ENCODE assay signal across 8 mouse cellular contexts in genomic region chr9:57708720-57709274, GRCm38 (mm10). TPM values are rescaled to one million over a fixed set of nuclear protein-coding genes. Genes with fewer than 3 reads are reported as not detected.
A peak's percentile ranks its signal among the peaks of the same experiment; 100 is the strongest.
DNase-seq lines count a peak whose midpoint lies in the region; ATAC-seq and TF ChIP-seq lines count a peak whose summit lies in the region.

No protein-coding gene starts in this region.

- no peaks in the 10 kb centered on the region for H3K9me3 ChIP-seq in heart, embryonic 10.5 days
- no peaks in the 10 kb centered on the region for H3K9me3 ChIP-seq in liver, postnatal 0 days (ENCODE audit: low read length)
- H3K9me3 ChIP-seq in neural tube, embryonic 15.5 days (replicated peaks), result no peaks in the 10 kb centered on the region

- no peak for TF ChIP-seq POLR2A in cortical plate, adult 2 months (IDR thresholded peaks at IDR 0.05; ENCODE audit: extremely low read depth, insufficient read depth, low read length)

- H3ac ChIP-seq in C2C12 (ENCODE audit: control insufficient read depth, insufficient read length, low read depth), result peak overlapping the region; percentile 85

- 2% methylated on average over 39 of the region's 39 CpGs for WGBS in heart, embryonic 10.5 days
- 2% methylated on average over 31 of the region's 39 CpGs for WGBS in liver, postnatal 0 days (ENCODE audit: insufficient replicate concordance)
- 5% methylated on average over 31 of the region's 39 CpGs for WGBS in neural tube, embryonic 15.5 days

- no peak for TF ChIP-seq CTCF in C2C12 (IDR thresholded peaks at IDR 0.05; ENCODE audit: control insufficient read depth, insufficient read depth, insufficient read length)
- TF ChIP-seq CTCF in cortical plate, adult 2 months (IDR thresholded peaks at IDR 0.05; ENCODE audit: extremely low read depth, insufficient read depth, low read length), result no peak
- no peak for TF ChIP-seq CTCF in liver, postnatal 0 days (IDR thresholded peaks at IDR 0.05; ENCODE audit: low read depth)

- H3K36me3 ChIP-seq in C2C12 (ENCODE audit: control insufficient read depth, insufficient read depth), result peaks cover 10% of the 10 kb centered on the region
- peaks cover 15% of the 10 kb centered on the region for H3K36me3 ChIP-seq in heart, embryonic 10.5 days
- peaks cover 6% of the 10 kb centered on the region for H3K36me3 ChIP-seq in liver, postnatal 0 days (replicated peaks; ENCODE audit: insufficient read depth, low read length)
- peaks cover 6% of the 10 kb centered on the region for H3K36me3 ChIP-seq in neural tube, embryonic 15.5 days

- TF ChIP-seq EP300 in liver, postnatal 0 days (IDR thresholded peaks at IDR 0.05; ENCODE audit: low read depth), result no peak

- H3K79me2 ChIP-seq in C2C12 (ENCODE audit: control insufficient read depth, insufficient read depth), result peaks cover 49% of the 10 kb centered on the region

- ATAC-seq in liver, postnatal 0 days, result peak; percentile 83
- peak; percentile 83 for ATAC-seq in neural tube, embryonic 15.5 days (ENCODE audit: low FRiP score)
- ATAC-seq in monocyte, adult 5-6 weeks (replicated peaks; ENCODE audit: insufficient number of reproducible peaks, low FRiP score, low TSS enrichment, poor library complexity, severe bottlenecking), result no peak

- peak overlapping the region; percentile 82 for H3K4me3 ChIP-seq in C2C12 (ENCODE audit: insufficient read depth, poor library complexity, severe bottlenecking)
- peak overlapping the region; percentile 59 for H3K4me3 ChIP-seq in cortical plate, adult 2 months (ENCODE audit: insufficient read depth, low read length)
- peak overlapping the region; percentile 99 for H3K4me3 ChIP-seq in heart, embryonic 10.5 days
- H3K4me3 ChIP-seq in liver, postnatal 0 days (ENCODE audit: low read depth, low read length), result peak overlapping the region; percentile 97
- peak overlapping the region; percentile 96 for H3K4me3 ChIP-seq in neural tube, embryonic 15.5 days (replicated peaks)

- H3K27ac ChIP-seq in cortical plate, adult 2 months (ENCODE audit: insufficient read depth, low read length), result peak overlapping the region; percentile 83
- peak overlapping the region; percentile 98 for H3K27ac ChIP-seq in heart, embryonic 10.5 days
- peak overlapping the region; percentile 97 for H3K27ac ChIP-seq in liver, postnatal 0 days (ENCODE audit: low read depth)
- H3K27ac ChIP-seq in neural tube, embryonic 15.5 days (replicated peaks), result peak overlapping the region; percentile 88

- DNase-seq in MEL-GATA-1-ER (ENCODE audit: extremely low read depth, low read depth), result peak; percentile 50
- no peak for DNase-seq in heart, embryonic 10.5 days (ENCODE audit: low spot score)
- DNase-seq in layer of hippocampus, adult 18-20 months (ENCODE audit: low spot score in 2 of 2), result peak; percentile 14 to 71
- DNase-seq in liver, postnatal 0 days, result peak; percentile 72

- peaks cover 5% of the 10 kb centered on the region; the same call in 1 of the 2 replicates for H3K4me1 ChIP-seq in cortical plate, adult 2 months (ENCODE audit: control insufficient read depth, insufficient read depth, low read length)
- peaks cover 11% of the 10 kb centered on the region; the same call in 1 of the 2 replicates for H3K4me1 ChIP-seq in heart, embryonic 10.5 days
- H3K4me1 ChIP-seq in liver, postnatal 0 days (ENCODE audit: insufficient read depth), result peaks cover 3% of the 10 kb centered on the region; the same call in 1 of the 2 replicates
- peaks cover 28% of the 10 kb centered on the region for H3K4me1 ChIP-seq in neural tube, embryonic 15.5 days

- no peaks in the 10 kb centered on the region for H3K27me3 ChIP-seq in C2C12 (ENCODE audit: control insufficient read depth, insufficient read depth, insufficient read length)
- no peaks in the 10 kb centered on the region for H3K27me3 ChIP-seq in heart, embryonic 10.5 days (ENCODE audit: insufficient read depth, poor library complexity, severe bottlenecking)
- H3K27me3 ChIP-seq in liver, postnatal 0 days (ENCODE audit: insufficient read depth, low read length), result no peaks in the 10 kb centered on the region
- no peaks in the 10 kb centered on the region for H3K27me3 ChIP-seq in neural tube, embryonic 15.5 days (replicated peaks)

- peak overlapping the region; percentile 88 for H3K4me2 ChIP-seq in liver, postnatal 0 days (ENCODE audit: low read depth, low read length)
- peak overlapping the region; percentile 83 for H3K4me2 ChIP-seq in neural tube, embryonic 15.5 days

- H3K9ac ChIP-seq in liver, postnatal 0 days (replicated peaks), result peak overlapping the region; percentile 93
- H3K9ac ChIP-seq in neural tube, embryonic 15.5 days (replicated peaks), result peak overlapping the region; percentile 95

- peaks cover 29% of the 10 kb centered on the region for H3K79me3 ChIP-seq in C2C12 (ENCODE audit: low read depth)

TF ChIP-seq in C2C12, 6 proteins besides CTCF, POLR2A, EP300 and RAD21:
- TF ChIP-seq CEBPB (IDR thresholded peaks at IDR 0.05; ENCODE audit: low read depth) (no peak), MYOD1 (IDR thresholded peaks at IDR 0.05; ENCODE audit: control insufficient read depth, insufficient read length, low read depth) (no peak), MYOG (IDR thresholded peaks at IDR 0.05; ENCODE audit: control insufficient read depth, extremely low read depth, insufficient read length) (no peak), MAX (IDR thresholded peaks at IDR 0.05) (no peak), FOSL1 (IDR thresholded peaks at IDR 0.05; ENCODE audit: insufficient read depth, low read length, poor library complexity, severe bottlenecking) (no peak), USF1 (IDR thresholded peaks at IDR 0.05; ENCODE audit: low read depth) (no peak)
TF ChIP-seq in C2C12: peak in this region for 0.

RNA-seq across cellular contexts. Expression of gene Edc3, which starts 0.5 kb away (rescaled TPM):
- polyA plus RNA-seq in C2C12 (2012; fragmentation: generic; extraction: Trizol), result 16.8 TPM
- 12.2 and 13.2 TPM in 2 replicates for polyA plus RNA-seq in cortical plate, adult 2 months (2012; rRNA removed)
- 24.7 and 28.5 TPM in 2 replicates for polyA plus RNA-seq in heart, embryonic 10.5 days (2016; fragmentation: Nextera tagmentation; extraction: Ambion mirVana)
- 10 to 100 TPM; 14.7 to 14.8 TPM for total RNA-seq in layer of hippocampus, adult 18-20 months (2021)
- 9.9 and 13.2 TPM in 2 replicates for polyA plus RNA-seq in liver, postnatal 0 days (2015; fragmentation: Nextera tagmentation; extraction: Ambion mirVana)
- polyA plus RNA-seq in neural tube, embryonic 15.5 days (2015; fragmentation: Nextera tagmentation; extraction: Ambion mirVana), result 27.6 and 29.4 TPM in 2 replicates
- total RNA-seq in monocyte, adult 5-6 weeks (2017), result 2.6 to 7.9 TPM (median 3.7 TPM) in 3 replicates

RNA-seq across cellular contexts. Expression of gene Cyp1a1, which starts 21.1 kb away (rescaled TPM):
- polyA plus RNA-seq in C2C12 (2012; fragmentation: generic; extraction: Trizol), result 0.14 TPM
- 0.08 and 0.13 TPM in 2 replicates for polyA plus RNA-seq in cortical plate, adult 2 months (2012; rRNA removed)
- polyA plus RNA-seq in heart, embryonic 10.5 days (2016; fragmentation: Nextera tagmentation; extraction: Ambion mirVana), result 0.05 TPM in 1 of 2 replicates, not detected in the other
- total RNA-seq in layer of hippocampus, adult 18-20 months (2021), result under 1 TPM; 0.12 to 0.13 TPM
- polyA plus RNA-seq in liver, postnatal 0 days (2015; fragmentation: Nextera tagmentation; extraction: Ambion mirVana), result 2.2 and 4.3 TPM in 2 replicates
- polyA plus RNA-seq in neural tube, embryonic 15.5 days (2015; fragmentation: Nextera tagmentation; extraction: Ambion mirVana), result 0.09 and 0.12 TPM in 2 replicates
- total RNA-seq in monocyte, adult 5-6 weeks (2017), result not detected in 3 replicates

RNA-seq across cellular contexts. Expression of gene Cyp1a2, which starts 25.3 kb away (rescaled TPM):
- polyA plus RNA-seq in C2C12 (2012; fragmentation: generic; extraction: Trizol), result not detected
- polyA plus RNA-seq in cortical plate, adult 2 months (2012; rRNA removed), result not detected in 2 replicates
- not detected in 2 replicates for polyA plus RNA-seq in heart, embryonic 10.5 days (2016; fragmentation: Nextera tagmentation; extraction: Ambion mirVana)
- total RNA-seq in layer of hippocampus, adult 18-20 months (2021), result not detected
- polyA plus RNA-seq in liver, postnatal 0 days (2015; fragmentation: Nextera tagmentation; extraction: Ambion mirVana), result 19.9 and 30.7 TPM in 2 replicates
- polyA plus RNA-seq in neural tube, embryonic 15.5 days (2015; fragmentation: Nextera tagmentation; extraction: Ambion mirVana), result not detected in 2 replicates
- not detected in 3 replicates for total RNA-seq in monocyte, adult 5-6 weeks (2017)

RNA-seq across cellular contexts. Expression of gene Csk, which starts 55.4 kb away (rescaled TPM):
- polyA plus RNA-seq in C2C12 (2012; fragmentation: generic; extraction: Trizol), result 66.2 TPM
- 34.2 and 35.7 TPM in 2 replicates for polyA plus RNA-seq in cortical plate, adult 2 months (2012; rRNA removed)
- polyA plus RNA-seq in heart, embryonic 10.5 days (2016; fragmentation: Nextera tagmentation; extraction: Ambion mirVana), result 17.2 and 26.0 TPM in 2 replicates
- 10 to 100 TPM; 36.4 to 37.1 TPM for total RNA-seq in layer of hippocampus, adult 18-20 months (2021)
- 13.6 and 15.5 TPM in 2 replicates for polyA plus RNA-seq in liver, postnatal 0 days (2015; fragmentation: Nextera tagmentation; extraction: Ambion mirVana)
- polyA plus RNA-seq in neural tube, embryonic 15.5 days (2015; fragmentation: Nextera tagmentation; extraction: Ambion mirVana), result 43.1 and 50.0 TPM in 2 replicates
- total RNA-seq in monocyte, adult 5-6 weeks (2017), result 332 to 455 TPM (median 337 TPM) in 3 replicates

RNA-seq across cellular contexts. Expression of gene Clk3, which starts 56.9 kb away (rescaled TPM):
- polyA plus RNA-seq in C2C12 (2012; fragmentation: generic; extraction: Trizol), result 50.9 TPM
- polyA plus RNA-seq in cortical plate, adult 2 months (2012; rRNA removed), result 160 and 166 TPM in 2 replicates
- 70.6 and 79.7 TPM in 2 replicates for polyA plus RNA-seq in heart, embryonic 10.5 days (2016; fragmentation: Nextera tagmentation; extraction: Ambion mirVana)
- total RNA-seq in layer of hippocampus, adult 18-20 months (2021), result 10 to 100 TPM; 75.3 to 76.6 TPM
- 40.2 and 40.4 TPM in 2 replicates for polyA plus RNA-seq in liver, postnatal 0 days (2015; fragmentation: Nextera tagmentation; extraction: Ambion mirVana)
- 63.6 and 65.7 TPM in 2 replicates for polyA plus RNA-seq in neural tube, embryonic 15.5 days (2015; fragmentation: Nextera tagmentation; extraction: Ambion mirVana)
- 97.1 to 158 TPM (median 125 TPM) in 3 replicates for total RNA-seq in monocyte, adult 5-6 weeks (2017)

Comparison
In these comparisons a context has a peak if more than half of its experiments do, and no peak if none do; other contexts are left out.
1. RNA of gene Cyp1a2, which starts 25.3 kb away (polyA plus RNA-seq): 19.9 to 30.7 TPM in liver, postnatal 0 days; not detected in C2C12 (single experiment), not detected in cortical plate, adult 2 months, not detected in heart, embryonic 10.5 days and not detected in neural tube, embryonic 15.5 days; every median in the first group is over 10 times any median in the second.
2. Peak in every context shown above with its lines, with median percentiles within 50 percentile points of each other: H3K4me3 ChIP-seq and H3K27ac ChIP-seq.